Mouse (Mus musculus): ENCODE measurements around the gene Thtpa. TPM values are rescaled to one million over a fixed set of nuclear protein-coding genes. Genes with fewer than 3 reads are reported as not detected.

The Thtpa gene
- polyA plus RNA-seq, 2 experiments from 2014 or later, result 11.6 to 17.9 TPM

DNA sequence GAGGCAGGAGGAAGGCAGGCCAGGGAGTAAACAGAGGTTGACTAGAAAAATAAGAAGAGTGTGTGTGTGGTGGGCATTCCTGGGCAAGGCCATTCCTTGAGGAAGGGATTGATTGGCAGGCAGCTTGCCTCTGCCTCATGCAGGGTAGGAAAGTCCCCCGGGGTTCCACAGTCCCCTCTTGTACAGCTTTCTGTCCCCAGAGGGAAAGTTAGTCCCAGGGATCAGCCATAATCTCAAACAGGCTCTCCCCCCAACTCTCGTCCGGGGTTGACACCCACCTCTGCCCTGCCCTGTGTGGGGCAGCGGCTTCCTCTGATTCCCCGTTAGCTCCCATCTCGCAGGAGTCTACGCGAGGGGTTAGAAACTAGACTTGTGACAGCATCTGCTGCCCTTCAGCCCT lies 12.4 kb downstream of the Thtpa start:
- no peak for ATAC-seq

- no peak for ATAC-seq
These were observed 13.8 kb downstream of the Thtpa start for GRCm38 (mm10) chr14:55108202-55108870.

GRCm38 (mm10) chr14:55109048-55109873 lies 14.7 kb downstream of the Thtpa start:
- no peak for ATAC-seq

GRCm38 (mm10) chr14:55110076-55110475 lies 15.5 kb downstream of the Thtpa start:
- no peak for ATAC-seq

GRCm38 (mm10) chr14:55111720-55112119 lies 17.1 kb downstream of the Thtpa start:
- ATAC-seq, result no peak

- no peak for ATAC-seq
These were observed 18.9 kb downstream of the Thtpa start for GRCm38 (mm10) chr14:55113351-55113974.

GRCm38 (mm10) chr14:55113975-55114645 lies 19.5 kb downstream of the Thtpa start:
- peak; percentile 29 for ATAC-seq

DNA sequence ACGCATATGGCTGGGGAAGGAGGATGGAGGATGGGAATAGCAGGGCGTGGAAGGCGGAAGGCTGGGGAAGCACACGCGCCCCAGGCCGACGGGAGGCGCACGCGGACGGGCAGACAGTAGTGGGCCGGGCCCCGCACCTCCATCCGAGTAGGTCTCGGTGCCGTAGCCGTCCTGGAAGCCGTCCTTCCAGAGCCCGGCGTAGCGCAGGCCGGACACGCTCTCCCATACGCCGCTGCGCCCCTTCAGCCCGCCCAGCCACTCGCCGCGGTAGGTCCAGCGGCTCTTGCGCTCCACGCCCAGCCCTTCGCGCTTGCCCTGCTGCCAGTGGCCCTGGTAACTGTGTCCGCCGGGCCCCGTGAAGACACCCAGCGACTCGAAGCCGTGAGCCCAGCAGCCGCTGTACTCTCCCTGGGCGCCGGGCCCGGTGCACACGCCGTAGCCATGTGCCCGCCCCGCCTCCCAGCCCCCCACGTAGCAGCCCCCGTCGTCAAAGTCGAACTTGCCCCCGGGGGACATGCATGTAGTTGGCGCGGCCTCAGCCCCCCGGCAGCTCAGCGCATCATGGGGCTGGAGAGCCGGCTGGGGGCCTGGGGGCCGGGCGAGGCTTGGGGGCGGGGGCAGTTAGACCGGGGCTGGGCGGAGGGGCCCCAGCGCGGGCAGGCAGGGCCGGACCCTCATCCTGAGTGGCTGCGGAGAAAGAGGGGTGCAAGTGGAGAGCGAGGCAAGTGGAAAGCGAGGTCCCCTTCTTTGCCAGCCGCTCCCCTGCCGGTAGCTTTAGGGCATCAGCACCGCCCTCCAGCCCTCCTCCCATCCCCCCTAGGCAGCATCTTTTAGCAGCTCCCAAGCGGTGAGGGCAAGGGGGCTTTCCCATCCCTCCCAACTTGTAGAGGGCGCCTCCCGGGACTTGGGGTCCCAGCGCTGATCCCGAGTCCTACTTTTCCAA lies 20.4 kb downstream of the Thtpa start:
- ATAC-seq, result peak; percentile 56

DNA sequence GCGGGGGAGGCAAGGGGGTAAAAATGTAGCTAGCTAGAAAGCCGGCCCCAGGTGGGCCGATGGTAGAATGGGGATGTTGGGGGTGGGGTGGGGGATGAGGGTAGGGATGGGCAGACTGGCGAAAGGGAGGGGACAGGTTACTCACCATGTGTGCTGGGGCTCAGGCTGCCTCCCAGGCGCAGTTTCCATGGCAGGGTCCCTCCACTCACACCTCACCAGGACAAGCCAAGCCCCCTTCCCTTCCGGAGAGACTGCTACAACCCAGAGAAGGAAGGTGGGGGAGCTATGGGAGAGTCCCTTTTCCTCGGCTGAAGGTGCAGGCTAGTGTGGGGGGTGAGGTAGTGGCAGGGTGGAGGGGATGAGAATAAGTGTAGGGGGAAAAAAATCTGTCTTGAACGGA lies 21.3 kb downstream of the Thtpa start:
- no peak for ATAC-seq

DNA sequence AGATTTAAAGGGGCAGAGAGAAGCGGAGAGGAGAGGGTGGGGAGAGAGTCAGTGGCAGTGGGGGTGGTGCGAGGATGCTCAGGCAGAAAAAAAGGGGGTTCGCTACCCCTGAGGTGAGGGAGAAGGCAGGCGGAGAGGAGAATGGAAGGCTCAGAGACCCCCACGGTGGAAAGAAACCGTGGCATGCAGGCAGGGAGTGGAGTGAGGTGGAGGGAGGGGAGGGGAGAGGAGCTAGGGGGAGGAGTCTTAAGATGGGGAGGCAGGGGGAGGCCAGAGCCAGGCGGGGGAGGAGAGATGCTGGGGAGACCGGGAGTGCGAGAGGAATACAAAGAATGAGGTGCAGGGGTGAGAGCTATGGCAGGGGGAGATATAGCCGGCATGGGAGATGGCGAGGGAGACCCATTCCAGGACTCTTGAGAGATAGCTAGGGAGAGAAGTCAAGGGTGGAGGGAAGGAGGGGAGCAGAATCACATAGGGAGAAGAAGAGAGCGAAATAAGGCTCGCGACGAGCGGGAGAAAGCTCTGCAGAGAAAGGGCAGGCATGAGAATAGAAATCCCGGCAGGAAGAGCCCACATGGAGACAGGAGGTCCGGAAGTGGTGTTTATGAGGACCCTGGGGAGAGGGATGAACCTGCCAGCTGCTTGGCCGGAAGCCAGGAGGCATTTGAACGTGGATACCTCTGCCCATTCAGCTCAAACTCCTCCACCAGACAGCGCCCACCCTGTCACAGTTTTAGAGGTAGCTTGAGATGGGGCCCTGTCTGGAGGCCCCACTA lies 22.0 kb downstream of the Thtpa start, which contains the start of gene Jph4:
TSS of gene Jph4 (minus strand) at position 511 of the 776 bp plus-strand sequence.
- ATAC-seq, result no peak

DNA sequence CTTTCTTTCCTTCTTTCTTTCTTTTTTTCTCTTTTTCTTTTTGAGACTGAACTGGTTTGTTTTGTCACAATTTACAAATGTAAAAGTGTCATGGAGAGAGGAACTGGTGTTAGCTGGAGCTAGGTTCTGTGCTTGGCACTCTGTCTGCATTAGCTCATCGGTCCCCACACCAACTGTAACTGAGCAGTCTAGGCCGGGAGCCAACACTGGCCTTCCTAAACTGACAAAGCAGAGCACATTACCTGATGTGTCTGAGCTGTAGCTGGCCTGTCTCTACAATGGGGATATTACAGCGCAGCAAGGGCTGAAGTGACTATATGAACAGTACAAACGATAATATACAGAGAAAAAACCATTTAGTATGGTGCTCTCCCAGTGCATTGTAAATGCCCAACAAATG lies 24.3 kb downstream of the Thtpa start:
- ATAC-seq, result no peak

DNA sequence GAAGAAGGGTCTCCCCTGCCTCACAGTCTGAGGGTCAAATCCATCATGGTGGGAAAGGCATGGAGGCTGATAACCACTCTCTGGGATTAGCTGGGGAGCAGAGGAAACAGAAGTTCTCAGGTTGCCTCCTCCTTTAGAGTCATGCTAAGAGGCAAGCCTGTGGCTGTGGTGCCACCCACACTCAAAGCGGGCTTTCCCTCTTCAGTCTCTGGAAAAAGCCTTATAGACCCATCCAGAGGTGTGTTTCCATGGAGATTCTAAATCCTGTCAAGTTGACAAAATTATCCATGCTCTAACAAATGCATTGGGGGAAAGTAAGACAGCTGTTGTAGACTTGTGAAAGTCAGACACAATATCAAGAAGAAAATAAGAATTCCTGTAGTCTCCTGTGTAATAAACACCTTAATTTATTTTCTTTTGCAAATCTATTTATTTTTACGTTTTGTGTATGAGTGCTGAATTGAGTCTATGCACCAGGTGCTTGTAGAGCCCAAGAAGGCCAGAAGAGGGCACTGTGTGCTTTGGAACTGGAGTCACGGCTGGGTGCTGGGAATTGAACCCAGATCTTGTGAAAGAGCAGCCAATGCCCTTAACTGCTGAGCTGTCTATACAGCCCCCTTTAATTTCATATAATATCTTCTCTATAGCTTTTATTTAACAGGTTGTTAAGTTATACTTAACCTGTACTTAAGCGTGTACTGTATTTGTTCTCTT lies 25.0 kb downstream of the Thtpa start:
- no peak for ATAC-seq

DNA sequence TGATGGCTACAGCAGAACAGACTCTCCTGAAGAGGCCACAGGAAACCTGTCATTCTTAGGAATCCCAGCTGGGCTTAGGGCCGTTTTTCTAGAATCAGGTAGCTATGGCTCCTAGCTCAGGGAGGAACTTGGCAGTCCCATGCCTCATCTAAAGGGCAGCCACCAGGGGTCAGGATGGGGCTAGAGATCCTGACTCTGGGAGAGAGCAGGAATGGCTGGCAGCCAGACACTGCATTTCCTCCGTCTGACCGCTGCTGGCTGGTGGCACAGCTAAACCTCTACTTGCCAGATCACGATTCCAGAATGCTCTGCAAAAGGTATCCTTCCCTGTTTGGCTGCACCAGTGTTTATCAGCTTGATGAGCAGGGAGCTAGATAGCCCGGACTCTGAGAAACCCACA lies 27.4 kb downstream of the Thtpa start:
- no peak for ATAC-seq

- no peak for ATAC-seq
These were observed 27.8 kb downstream of the Thtpa start for GRCm38 (mm10) chr14:55122359-55122758.

GRCm38 (mm10) chr14:55125711-55126110 lies 31.1 kb downstream of the Thtpa start:
- ATAC-seq, result no peak

GRCm38 (mm10) chr14:55126521-55126920 lies 31.9 kb downstream of the Thtpa start:
- ATAC-seq, result no peak

- ATAC-seq, result no peak
These were observed 41.1 kb downstream of the Thtpa start for GRCm38 (mm10) chr14:55135676-55136075.

DNA sequence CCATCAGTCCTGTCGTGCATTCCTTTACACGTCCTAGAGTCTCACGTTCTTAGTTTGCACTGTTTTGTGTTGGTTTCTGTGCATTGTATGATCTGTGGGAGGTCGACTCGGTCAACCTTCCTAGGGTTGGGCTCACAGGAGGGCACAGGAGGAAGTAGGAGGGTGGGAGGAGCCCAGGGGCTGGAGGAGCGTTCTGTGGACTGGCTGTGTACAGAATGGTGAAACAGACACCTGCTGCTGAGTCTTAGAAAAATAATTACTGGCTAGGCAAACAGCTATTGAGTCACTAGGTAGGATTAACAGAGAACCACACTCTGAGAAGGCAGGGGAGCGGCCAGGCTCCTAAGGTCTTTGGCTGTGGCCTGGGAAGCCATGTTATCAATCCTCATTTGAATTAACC lies 44.7 kb downstream of the Thtpa start:
- no peak for ATAC-seq

GRCm38 (mm10) chr14:55146324-55146723 lies 51.7 kb downstream of the Thtpa start:
- ATAC-seq, result no peak

DNA sequence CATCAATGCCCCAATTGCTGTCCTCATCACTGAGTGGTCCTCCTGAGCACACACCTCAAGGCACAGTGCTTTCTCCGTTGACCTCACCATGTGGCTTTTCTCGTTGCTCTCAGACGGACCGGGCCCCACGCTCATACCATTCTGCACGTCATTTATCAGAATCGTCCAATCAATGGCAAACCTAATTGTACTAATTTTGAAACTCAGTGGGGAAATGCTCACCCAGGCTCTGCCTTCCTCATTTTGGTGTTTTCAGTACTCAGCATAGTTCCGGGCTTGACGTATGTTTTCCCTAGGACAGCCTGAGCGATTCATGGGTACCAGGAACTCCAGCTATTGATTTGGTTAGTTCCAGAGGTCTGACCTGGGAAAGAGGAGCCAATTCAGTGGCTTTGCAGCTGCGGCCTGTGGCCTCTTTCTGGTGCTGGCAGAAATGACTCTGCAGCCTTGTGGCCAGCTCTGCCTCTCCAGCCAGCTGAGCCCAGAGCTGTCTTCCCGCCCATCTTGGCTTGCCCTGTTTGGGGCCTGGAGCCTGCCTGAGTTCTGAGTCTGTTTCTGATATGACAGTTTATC lies 52.3 kb downstream of the Thtpa start:
- no peak for ATAC-seq

Data from CD4-positive, CD25-positive, alpha-beta regulatory T cell, adult 4 months (primary cell).